Mouse (Mus musculus) spleen, adult 2 months (tissue): ENCODE results near the gene Tmco5.

Experiments
- CTCF ChIP-seq: fragments of 200-500 bp; IDR thresholded peaks from 2 replicates; pipeline ENCODE4 v1.5.1; 2011; ENCODE audit warnings: mild to moderate bottlenecking, inconsistent platforms; ENCODE audit not compliant: insufficient read depth, insufficient read length, insufficient replicate concordance; ENCODE audit errors: extremely low read depth
- POLR2A ChIP-seq: fragments of 200-500 bp; IDR thresholded peaks from 2 replicates; pipeline ENCODE4 v1.6.1; 2011; ENCODE audit warnings: low read depth, low read length, inconsistent platforms

GRCm38 (mm10) chr2:116914636-116915035 lies 36.1 kb downstream of the Tmco5 start:
- TF ChIP-seq POLR2A (no peak), CTCF (no peak)
